26 mouse cellular contexts compared by ENCODE assay signal in genomic region chr2:170054943-170055342, GRCm38 (mm10).
DNase-seq lines count a peak whose midpoint lies in the region; ATAC-seq and TF ChIP-seq lines count a peak whose summit lies in the region.
"Had no signal": no experiment of that assay in that cellular context is flagged by ENCODE, and none has a peak within 500 bp of the region (broad histone marks: within the 10 kb centered on the region; RNA-seq: fewer than 3 reads in every experiment).

No protein-coding gene starts in this region.

- no peak overlapping the region for H3K4me2 ChIP-seq in liver, embryonic 13.5 days
- H3K4me2 ChIP-seq in kidney, embryonic 16.5 days (replicated peaks; ENCODE audit: low read depth, low read length) = no peak overlapping the region
- H3K4me2 ChIP-seq: embryonic facial prominence, embryonic 13.5 days; forebrain, embryonic 15.5 days; heart, embryonic 12.5 days; hindbrain, embryonic 13.5 days; limb, embryonic 12.5 days; midbrain, embryonic 11.5 days; neural tube, embryonic 12.5 days had no signal

- H3K4me3 ChIP-seq in E14TG2a.4 (replicated peaks; ENCODE audit: low read length) = 0 out of 2 replicates have a peak overlapping the region, but pooled peaks have one; percentile 17
- H3K4me3 ChIP-seq in liver, embryonic 13.5 days (replicated peaks) = no peak overlapping the region
- no peak overlapping the region for H3K4me3 ChIP-seq in kidney, embryonic 16.5 days (ENCODE audit: low read length)
- H3K4me3 ChIP-seq: embryonic facial prominence, embryonic 13.5 days; forebrain, embryonic 10.5 days; forebrain, embryonic 15.5 days; gastrocnemius, adult 2 months; heart, adult 2 months; heart, embryonic 12.5 days; hindbrain, embryonic 13.5 days; kidney, embryonic 15.5 days; limb, embryonic 12.5 days; myocyte; neural tube, embryonic 12.5 days had no signal

- no peak overlapping the region for H3K27ac ChIP-seq in liver, embryonic 13.5 days
- no peak overlapping the region for H3K27ac ChIP-seq in kidney, embryonic 16.5 days (ENCODE audit: low read length)
- H3K27ac ChIP-seq: embryonic facial prominence, embryonic 13.5 days; forebrain, embryonic 10.5 days; forebrain, embryonic 15.5 days; gastrocnemius, adult 2 months; heart, adult 2 months; hindbrain, embryonic 13.5 days; kidney, embryonic 15.5 days; limb, embryonic 12.5 days; neural tube, embryonic 12.5 days; stomach, postnatal 0 days had no signal

- ATAC-seq in cerebellum, adult (ENCODE audit: insufficient number of reproducible peaks, low FRiP score, low TSS enrichment) = 0 out of 2 replicates have a peak, but pooled peaks have one; percentile 18
- peak; percentile 36; the same call in 1 of the 2 replicates for ATAC-seq in liver, embryonic 13.5 days (ENCODE audit: low read depth)
- ATAC-seq in megakaryocyte progenitor cell, adult 5-6 weeks (replicated peaks; ENCODE audit: poor library complexity) = peak; percentile 64
- ATAC-seq in kidney, embryonic 16.5 days (ENCODE audit: low FRiP score, low TSS enrichment) = no peak
- ATAC-seq: forebrain, embryonic 15.5 days had no signal

- no peak for DNase-seq in cerebellum, postnatal 25 days
- no peak for DNase-seq in liver, embryonic 13.5 days
- no peak for DNase-seq in adrenal gland, adult 8-10 months
- DNase-seq: cerebellum, adult 11 months; cerebellum, adult 9-10 months; layer of hippocampus, postnatal 36 days; right cerebral cortex, adult 18-20 months had no signal

- peaks cover 56% of the 10 kb centered on the region for H3K4me1 ChIP-seq in E14TG2a.4 (replicated peaks; ENCODE audit: low read depth, low read length)
- no peaks in the 10 kb centered on the region for H3K4me1 ChIP-seq in liver, embryonic 13.5 days (replicated peaks)
- no peaks in the 10 kb centered on the region for H3K4me1 ChIP-seq in kidney, embryonic 16.5 days (ENCODE audit: insufficient read depth, low read length)
- H3K4me1 ChIP-seq: embryonic facial prominence, embryonic 13.5 days; heart, embryonic 12.5 days; hindbrain, embryonic 13.5 days; limb, embryonic 12.5 days; neural tube, embryonic 12.5 days had no signal

- no peak overlapping the region for H3K9ac ChIP-seq in liver, embryonic 13.5 days
- no peak overlapping the region for H3K9ac ChIP-seq in kidney, embryonic 16.5 days (replicated peaks; ENCODE audit: low read length)
- H3K9ac ChIP-seq: embryonic facial prominence, embryonic 13.5 days; forebrain, embryonic 15.5 days; heart, embryonic 12.5 days; hindbrain, embryonic 13.5 days; kidney, embryonic 15.5 days; limb, embryonic 12.5 days; neural tube, embryonic 12.5 days had no signal

- 56% methylated on average over 12 of the region's 12 CpGs for WGBS in liver, embryonic 13.5 days (ENCODE audit: insufficient replicate concordance)
- 83% methylated on average over 12 of the region's 12 CpGs for WGBS in kidney, embryonic 16.5 days

- peaks cover 15% of the 10 kb centered on the region; the same call in 1 of the 2 replicates for H3K27me3 ChIP-seq in E14TG2a.4 (ENCODE audit: insufficient read depth, low read length)
- no peaks in the 10 kb centered on the region for H3K27me3 ChIP-seq in liver, embryonic 13.5 days
- no peaks in the 10 kb centered on the region for H3K27me3 ChIP-seq in kidney, embryonic 16.5 days (ENCODE audit: insufficient read depth, low read length)
- H3K27me3 ChIP-seq: CH12.LX; embryonic facial prominence, embryonic 13.5 days; heart, embryonic 12.5 days; hindbrain, embryonic 13.5 days; kidney, embryonic 15.5 days; limb, embryonic 12.5 days; neural tube, embryonic 12.5 days had no signal

- no peaks in the 10 kb centered on the region for H3K9me3 ChIP-seq in E14TG2a.4 (ENCODE audit: low read length)
- H3K9me3 ChIP-seq in liver, embryonic 13.5 days (replicated peaks) = no peaks in the 10 kb centered on the region
- peaks cover 1% of the 10 kb centered on the region; the same call in 1 of the 2 replicates for H3K9me3 ChIP-seq in kidney, embryonic 16.5 days (ENCODE audit: low read length)
- H3K9me3 ChIP-seq: embryonic facial prominence, embryonic 13.5 days; forebrain, embryonic 10.5 days; forebrain, embryonic 15.5 days; hindbrain, embryonic 13.5 days; kidney, embryonic 15.5 days; neural tube, embryonic 12.5 days had no signal

- TF ChIP-seq CTCF in E14TG2a.4 (conservative IDR thresholded peaks at IDR 0.05; ENCODE audit: low read length) = no peak

- H3K36me3 ChIP-seq in E14TG2a.4 (ENCODE audit: insufficient read depth, low read length) = no peaks in the 10 kb centered on the region
- H3K36me3 ChIP-seq in liver, embryonic 13.5 days = no peaks in the 10 kb centered on the region
- H3K36me3 ChIP-seq in kidney, embryonic 16.5 days (ENCODE audit: insufficient read depth, low read length) = no peaks in the 10 kb centered on the region
- H3K36me3 ChIP-seq: embryonic facial prominence, embryonic 13.5 days; forebrain, embryonic 10.5 days; forebrain, embryonic 15.5 days; G1E; heart, embryonic 12.5 days; hindbrain, embryonic 13.5 days; kidney, embryonic 15.5 days; limb, embryonic 12.5 days; neural tube, embryonic 12.5 days had no signal
